Mouse (Mus musculus) c-Kit-negative CD71-positive TER-119-positive erythroid progenitor cells, embryonic 14.5 days (primary cell): ENCODE measurements around the gene Zswim8.

Source experiments
- DNase-seq: peaks from one replicate; pipeline ENCODE4 v3.0.0-alpha.2; 2013; ENCODE audit warnings: low read depth, low spot score

The Zswim8 gene

DNA sequence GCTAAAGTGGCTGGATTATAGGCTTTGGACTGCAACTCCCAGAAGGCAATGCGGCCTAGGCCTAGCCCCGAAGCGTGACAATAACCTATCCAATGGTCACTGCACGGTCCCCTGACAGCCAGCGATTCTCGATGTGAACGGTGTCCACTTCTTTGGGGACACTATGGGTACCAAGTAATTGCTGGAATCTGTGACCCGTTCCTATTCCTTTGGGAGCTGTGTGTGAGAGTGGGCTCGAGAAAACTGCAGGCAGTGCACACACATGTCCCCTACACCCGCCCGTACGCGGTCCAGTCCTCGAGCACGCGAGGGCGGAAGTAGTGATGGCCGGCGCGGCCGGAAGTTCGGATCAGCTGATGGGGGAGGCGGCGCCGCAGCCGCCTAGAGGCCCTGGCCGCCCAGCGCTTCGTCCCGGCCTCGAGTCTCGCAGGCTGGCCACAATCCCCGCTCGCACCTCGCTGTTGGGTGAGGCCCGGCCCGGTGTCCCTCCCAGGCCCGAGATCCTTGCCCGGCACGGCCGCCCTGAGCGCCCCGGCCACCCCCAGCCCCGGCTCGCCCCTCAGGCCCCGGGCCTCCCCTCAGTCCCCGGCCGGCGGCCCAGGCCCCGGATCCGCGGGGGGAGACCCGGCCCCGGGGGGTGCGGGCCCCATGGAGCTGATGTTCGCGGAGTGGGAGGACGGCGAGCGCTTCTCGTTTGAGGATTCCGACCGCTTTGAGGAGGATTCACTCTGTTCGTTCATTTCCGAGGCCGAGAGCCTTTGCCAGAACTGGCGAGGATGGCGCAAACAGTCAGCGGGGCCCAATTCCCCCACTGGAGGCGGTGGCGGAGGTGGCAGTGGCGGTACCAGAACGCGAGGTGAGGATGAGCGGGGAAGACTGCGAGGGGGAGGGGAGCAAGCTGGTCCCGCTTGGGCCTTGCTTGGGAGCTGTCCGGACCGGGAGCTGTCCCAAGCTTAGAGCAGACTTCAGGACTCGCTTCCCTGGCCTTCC is at the start of gene Zswim8:
TSS of gene Zswim8 (plus strand) at position 352 of the 990 bp plus-strand sequence.
- peak; percentile 74 for DNase-seq

DNA sequence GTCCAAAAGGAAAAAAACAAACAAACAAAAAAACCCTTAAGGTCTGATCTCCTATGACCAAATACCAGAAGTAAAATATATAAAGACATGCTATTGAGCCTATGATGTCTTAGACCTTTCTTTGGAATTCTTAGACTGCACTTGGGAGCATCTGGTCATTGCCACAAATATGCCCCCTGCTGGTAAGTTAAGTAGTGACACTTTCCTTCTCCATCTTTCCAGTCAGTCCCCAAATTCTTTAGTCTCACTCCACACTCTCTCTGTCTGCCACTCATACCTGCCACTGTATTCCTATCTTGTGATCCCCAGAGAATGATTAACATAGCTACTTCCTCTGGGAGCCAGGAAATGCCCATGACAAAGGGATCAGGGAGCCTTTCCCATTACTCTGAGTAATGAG is 49.0 kb upstream of the Zswim8 start:
- DNase-seq = peak; percentile 26

GRCm38 (mm10) chr14:20658902-20659301 is 48.5 kb upstream of the Zswim8 start:
- no peak for DNase-seq

GRCm38 (mm10) chr14:20659687-20660086 is 47.7 kb upstream of the Zswim8 start:
- DNase-seq = no peak

- DNase-seq = peak; percentile 95
These were observed 46.3 kb upstream of the Zswim8 start for GRCm38 (mm10) chr14:20660827-20661660.

- no peak for DNase-seq
These were observed 45.6 kb upstream of the Zswim8 start for GRCm38 (mm10) chr14:20661661-20662331.

DNA sequence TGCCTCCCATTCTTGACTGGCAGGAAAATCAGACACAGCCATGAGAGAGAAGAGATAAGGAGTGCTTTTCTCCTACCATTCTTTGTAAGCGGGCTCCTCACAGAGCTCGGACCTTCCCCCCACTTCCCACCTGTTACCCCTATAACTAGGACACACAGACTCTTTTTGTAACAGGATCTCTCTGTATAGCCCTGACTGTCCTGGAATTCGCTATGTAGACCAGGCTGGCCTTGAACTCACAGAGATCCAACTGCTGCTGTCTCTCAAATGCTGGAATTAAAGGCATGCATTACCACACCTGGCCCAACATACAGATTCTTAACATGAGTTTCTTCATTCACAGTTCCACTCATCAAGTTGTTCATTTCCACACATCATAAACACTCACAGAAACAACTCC is 44.6 kb upstream of the Zswim8 start:
- no peak for DNase-seq

GRCm38 (mm10) chr14:20663601-20664000 is 43.8 kb upstream of the Zswim8 start:
- no peak for DNase-seq

GRCm38 (mm10) chr14:20664436-20664835 is 42.9 kb upstream of the Zswim8 start:
- no peak for DNase-seq

DNA sequence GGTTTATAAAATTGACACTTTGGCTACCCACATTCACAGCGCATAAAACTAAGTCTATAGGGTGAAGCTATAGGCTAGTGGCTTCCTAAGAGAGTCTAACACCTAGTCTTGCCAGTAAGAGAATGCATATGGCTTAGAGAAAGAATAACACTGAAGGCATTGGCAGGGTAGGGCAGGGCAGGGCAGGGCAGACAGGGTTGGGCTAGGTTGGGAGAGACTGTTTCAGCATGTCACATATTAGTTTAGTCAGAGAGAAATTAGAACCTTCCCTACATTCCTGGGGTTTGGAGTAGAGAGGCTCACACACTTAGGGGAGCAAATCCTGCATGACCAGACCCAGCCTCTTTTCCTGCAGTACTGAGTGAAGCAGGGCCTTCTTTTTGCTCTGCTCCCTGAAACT is 39.9 kb upstream of the Zswim8 start:
- no peak for DNase-seq

- DNase-seq = no peak
These were observed 39.1 kb upstream of the Zswim8 start, which contains the start of gene Synpo2l for GRCm38 (mm10) chr14:20668154-20668810. Gene Synpo2l (minus strand): TSS chr14:20668354.

GRCm38 (mm10) chr14:20672990-20673389 is 34.4 kb upstream of the Zswim8 start:
- DNase-seq = no peak

DNA sequence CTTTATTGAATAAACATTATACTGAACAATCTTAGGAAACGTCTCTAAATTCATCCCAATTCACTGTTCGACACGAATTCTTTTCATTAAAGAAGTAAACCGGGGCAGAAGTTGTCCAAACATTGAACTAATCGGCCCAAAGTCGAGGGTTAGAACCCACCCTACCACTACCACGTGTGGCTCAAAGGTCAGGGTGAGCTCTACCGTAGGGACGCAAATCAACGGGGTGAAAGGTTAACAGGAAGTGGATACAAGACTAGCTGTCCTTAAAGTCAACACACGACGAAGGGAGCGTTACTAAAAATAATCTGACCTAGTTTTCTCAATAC is 33.7 kb upstream of the Zswim8 start:
- no peak for DNase-seq

DNA sequence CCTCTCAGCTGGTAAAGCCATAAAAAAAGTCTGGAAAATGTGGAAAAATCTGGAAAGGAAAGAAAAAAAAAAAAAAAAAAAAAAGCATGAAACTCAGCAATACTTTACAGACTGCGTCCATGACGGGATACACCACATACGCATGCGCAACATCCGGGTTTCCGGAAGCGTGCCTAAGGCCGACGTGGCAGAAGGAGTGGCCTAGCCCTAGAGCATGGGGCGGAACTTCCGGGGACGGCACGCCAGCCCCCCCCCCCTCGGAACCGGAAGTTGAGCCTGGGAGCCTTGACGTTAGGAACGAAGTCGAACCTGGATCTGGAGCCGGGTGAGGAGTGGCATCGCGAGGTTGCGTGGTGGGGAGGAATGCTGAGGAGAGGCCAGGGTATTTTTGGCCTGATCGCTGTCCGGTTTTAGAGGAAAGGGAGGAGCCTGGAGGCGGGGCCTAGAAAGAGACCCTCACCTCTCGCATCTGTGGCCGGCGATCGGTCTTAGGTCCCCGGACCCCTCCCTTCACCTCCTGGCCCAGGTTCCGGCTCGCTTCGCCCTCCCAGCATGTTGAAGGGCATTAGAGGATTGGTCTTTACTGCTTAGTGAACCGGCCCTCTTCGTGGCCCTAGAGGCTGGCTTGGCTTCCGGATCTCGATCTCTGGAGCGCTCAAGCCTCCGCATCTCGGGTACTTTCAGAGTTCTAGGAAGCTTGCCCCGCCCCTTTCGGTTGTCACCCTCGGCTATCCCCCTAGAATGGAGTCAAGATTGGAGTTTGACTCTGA is 33.1 kb upstream of the Zswim8 start, which contains the start of gene Sec24c:
TSS of gene Sec24c (plus strand) at position 245 of the 770 bp plus-strand sequence.
- peak; percentile 99 for DNase-seq

GRCm38 (mm10) chr14:20677906-20678305 is 29.4 kb upstream of the Zswim8 start:
- DNase-seq = no peak

- no peak for DNase-seq
These were observed 25.6 kb upstream of the Zswim8 start for GRCm38 (mm10) chr14:20681742-20682141.

- DNase-seq = no peak
These were observed 24.9 kb upstream of the Zswim8 start for GRCm38 (mm10) chr14:20682498-20682897.

GRCm38 (mm10) chr14:20686576-20686975 is 20.8 kb upstream of the Zswim8 start:
- no peak for DNase-seq

GRCm38 (mm10) chr14:20689009-20689408 is 18.3 kb upstream of the Zswim8 start:
- no peak for DNase-seq

- DNase-seq = no peak
These were observed 15.6 kb upstream of the Zswim8 start for GRCm38 (mm10) chr14:20691772-20692171.
